Mouse (Mus musculus): ENCODE data around the gene Lrrfip2.

DNA sequence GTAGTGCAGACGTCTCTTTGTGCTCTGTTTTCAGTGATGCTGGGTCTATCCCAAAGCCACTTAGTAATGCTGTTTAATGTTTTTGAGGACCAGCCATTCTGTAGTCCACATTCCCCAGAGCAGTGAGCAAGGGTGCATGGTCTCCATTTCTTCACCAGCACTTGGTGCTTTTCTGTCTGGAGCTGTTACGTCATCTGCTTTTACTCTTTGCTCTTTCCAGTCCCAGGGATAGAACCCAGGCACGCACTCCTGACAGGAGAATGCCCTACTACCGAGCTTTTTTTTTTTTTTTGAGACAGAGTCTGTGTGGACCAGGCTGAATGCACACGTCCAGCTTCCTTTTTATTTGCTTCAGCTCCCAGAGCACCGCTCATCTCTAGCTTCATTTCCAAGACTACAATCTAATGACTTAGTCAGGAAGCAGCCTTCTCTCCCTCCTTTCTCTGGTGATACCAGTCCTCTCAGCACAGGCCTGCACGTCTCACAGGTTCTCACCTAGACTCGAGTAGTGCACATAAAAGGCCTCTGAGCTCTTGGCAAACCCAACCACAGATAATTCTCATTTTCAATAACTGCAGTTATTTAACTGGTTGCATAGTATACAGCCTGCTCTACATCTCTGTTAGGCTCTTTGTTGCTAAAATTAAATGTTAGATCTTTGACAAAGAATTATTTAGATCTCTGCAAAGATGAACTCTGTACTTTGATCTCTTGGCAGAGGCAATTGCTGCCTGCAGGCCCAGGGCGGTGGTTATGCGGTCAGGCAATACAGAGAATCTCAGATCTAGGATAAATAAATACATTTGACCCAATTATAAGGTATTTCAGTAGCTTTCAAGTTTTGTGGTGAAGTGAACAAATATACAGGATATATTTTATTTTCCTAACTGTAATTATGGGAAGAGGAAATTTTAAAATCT lies 94.0 kb downstream of the Lrrfip2 start:
- no peak for TF ChIP-seq CTCF (IDR thresholded peaks at IDR 0.05; ENCODE audit: extremely low read depth, insufficient read depth, insufficient read length, insufficient replicate concordance)
- TF ChIP-seq POLR2A (IDR thresholded peaks at IDR 0.05; ENCODE audit: low read depth, low read length): no peak

Measured in spleen, adult 2 months (tissue).